Mouse (Mus musculus): Measurements from ENCODE around the gene Ppp1r1b. TPM values are rescaled to one million over a fixed set of nuclear protein-coding genes. Genes with fewer than 3 reads are reported as not detected.

The Ppp1r1b gene
- total RNA-seq, 1 experiment from 2014 or later: 0.30 TPM

DNA sequence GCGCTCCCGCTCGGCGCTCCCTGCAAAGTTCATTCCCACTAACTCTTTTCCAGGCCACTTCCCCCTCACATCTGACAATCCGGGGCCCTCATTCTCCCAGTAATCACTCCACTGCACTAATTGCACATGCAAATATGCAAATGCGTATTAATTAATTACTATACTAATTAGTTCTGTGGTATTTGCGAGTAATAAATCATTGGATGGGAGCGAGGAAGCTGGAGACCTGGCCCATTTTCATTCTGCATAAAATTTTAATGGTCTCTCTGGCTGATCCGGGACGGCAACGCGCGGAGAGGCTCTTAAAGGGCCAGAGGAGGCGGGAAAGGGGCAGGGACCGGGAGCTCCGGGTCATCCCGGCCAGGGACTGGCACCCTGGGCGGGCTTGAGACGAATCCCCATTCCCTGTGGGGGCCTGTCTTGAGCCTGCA, 9.1 kb upstream of the Ppp1r1b start:
- no peak for ATAC-seq (replicated peaks in 1 of 2; ENCODE audit: insufficient read depth in 1 of 2, low FRiP score in 2 of 2, low TSS enrichment in 1 of 2, low read depth in 1 of 2, poor library complexity in 2 of 2, severe bottlenecking in 2 of 2)

DNA sequence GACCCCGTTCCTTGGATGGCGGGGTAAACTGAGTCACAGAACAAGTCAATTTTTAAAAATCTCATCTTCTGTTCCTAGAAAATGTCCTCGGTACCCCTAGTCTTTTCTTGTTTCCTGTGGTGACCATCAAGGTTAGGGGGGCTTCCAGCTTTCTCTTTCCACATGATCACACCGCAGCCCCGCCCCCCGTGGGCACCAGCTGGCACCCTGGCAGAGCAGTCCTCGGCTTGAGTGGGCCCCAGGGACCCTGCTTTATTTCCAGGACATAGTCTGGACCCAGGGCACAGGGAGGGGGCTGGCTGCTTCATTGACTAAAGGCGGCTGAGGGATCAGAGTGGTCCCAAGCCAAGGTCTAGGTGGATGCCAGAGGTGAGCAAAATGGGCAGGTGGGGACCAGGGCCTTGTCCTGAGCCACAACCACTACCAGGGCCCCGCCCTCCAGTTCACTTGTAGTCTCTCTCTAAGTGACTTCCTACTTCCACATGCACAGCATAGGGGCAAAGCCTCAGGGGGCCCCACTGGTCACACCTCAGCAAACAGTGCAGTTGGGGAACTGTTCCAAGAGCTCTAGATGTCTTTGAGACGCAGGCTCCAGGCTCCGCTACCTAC, 8.4 kb upstream of the Ppp1r1b start:
- ATAC-seq (replicated peaks in 1 of 2; ENCODE audit: insufficient read depth in 1 of 2, low FRiP score in 2 of 2, low TSS enrichment in 1 of 2, low read depth in 1 of 2, poor library complexity in 2 of 2, severe bottlenecking in 2 of 2): no peak

DNA sequence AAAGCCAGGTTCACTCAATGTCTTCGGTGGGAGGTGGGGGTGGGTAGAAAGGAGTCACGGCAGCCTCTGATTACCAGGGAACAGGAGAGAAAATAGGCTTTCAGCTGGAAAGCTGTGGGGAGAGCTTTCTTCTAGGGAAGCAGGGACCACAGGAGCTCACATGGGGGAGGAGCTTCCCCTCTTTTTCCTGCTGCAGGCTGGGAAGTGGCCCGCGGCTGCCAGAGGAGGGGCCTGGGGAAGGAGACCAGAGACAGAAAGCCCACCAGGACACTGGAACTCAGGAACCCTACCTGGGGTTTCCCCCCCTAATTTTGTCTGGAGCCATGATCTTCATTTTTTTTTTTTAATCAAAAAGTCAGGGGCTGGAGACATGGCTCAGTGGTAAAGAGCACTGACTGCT, 7.6 kb upstream of the Ppp1r1b start:
- ATAC-seq (replicated peaks in 1 of 2; ENCODE audit: insufficient read depth in 1 of 2, low FRiP score in 2 of 2, low TSS enrichment in 1 of 2, low read depth in 1 of 2, poor library complexity in 2 of 2, severe bottlenecking in 2 of 2): no peak

DNA sequence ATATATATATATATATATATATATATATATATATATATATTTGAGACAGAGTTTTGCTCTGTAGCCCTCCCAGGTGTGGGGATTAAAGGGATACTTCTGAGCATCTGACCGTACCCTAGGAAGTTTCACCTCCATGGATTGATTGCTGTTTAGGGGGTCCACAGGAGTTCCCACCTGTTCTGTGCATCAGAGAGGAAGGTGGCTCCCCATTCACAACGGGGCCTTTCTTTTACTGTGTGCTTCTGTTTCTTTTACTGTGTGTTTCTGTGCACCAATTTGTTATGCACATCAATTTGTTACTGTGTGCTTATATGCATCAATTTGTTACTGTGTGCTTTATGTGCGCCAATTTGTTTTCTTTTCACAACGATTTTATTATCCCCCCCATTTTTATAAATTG, 7.0 kb upstream of the Ppp1r1b start:
- no peak for ATAC-seq (replicated peaks in 1 of 2; ENCODE audit: insufficient read depth in 1 of 2, low FRiP score in 2 of 2, low TSS enrichment in 1 of 2, low read depth in 1 of 2, poor library complexity in 2 of 2, severe bottlenecking in 2 of 2)

DNA sequence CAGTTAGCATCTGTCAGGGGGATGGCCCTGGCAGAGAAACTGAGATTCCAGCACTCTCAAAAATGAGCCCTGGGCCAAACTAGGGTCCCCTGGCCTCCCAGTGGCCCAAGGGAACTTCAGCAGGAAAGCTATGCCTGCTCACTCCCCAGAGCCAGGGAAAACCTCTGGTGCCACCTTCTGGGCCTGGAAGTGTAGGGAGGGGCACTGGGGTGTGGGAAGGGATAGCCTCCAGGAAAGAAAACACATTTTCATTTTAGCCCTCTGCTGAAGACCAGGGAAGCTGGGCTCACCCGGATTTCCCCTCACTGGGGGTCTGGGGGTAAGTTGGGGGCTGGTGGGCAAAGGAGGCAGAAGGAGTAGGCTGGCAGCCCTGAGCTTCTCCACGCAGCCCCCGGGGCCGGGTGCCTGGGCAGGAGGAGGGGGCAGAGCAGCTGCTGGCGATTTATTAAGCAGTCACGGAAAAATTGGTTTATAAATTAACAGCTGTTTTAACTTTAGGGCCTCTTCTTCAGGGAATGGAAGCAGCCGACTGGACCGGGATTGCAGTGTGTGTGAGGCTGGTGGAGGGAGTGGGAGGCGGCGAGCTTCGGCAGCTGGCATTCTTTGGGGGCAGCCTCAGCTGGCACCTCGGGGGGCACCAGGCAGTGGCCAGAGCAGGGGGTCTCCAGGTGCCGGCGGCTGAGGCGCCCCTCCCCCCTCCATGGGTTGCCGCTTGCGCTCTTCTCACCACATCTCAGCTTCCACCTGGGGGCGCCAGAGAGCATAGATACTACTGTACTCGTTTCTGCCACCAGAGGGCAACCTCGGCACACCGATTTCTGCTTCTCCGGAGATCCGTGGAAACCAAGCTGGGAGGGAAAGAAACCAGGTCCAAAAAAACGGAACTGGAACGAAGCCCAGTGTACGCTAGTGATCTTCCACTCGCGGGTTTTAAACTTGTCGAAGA, 5.9 kb upstream of the Ppp1r1b start:
- peak; percentile 76 to 90 for ATAC-seq (replicated peaks in 1 of 2; ENCODE audit: insufficient read depth in 1 of 2, low FRiP score in 2 of 2, low TSS enrichment in 1 of 2, low read depth in 1 of 2, poor library complexity in 2 of 2, severe bottlenecking in 2 of 2)

DNA sequence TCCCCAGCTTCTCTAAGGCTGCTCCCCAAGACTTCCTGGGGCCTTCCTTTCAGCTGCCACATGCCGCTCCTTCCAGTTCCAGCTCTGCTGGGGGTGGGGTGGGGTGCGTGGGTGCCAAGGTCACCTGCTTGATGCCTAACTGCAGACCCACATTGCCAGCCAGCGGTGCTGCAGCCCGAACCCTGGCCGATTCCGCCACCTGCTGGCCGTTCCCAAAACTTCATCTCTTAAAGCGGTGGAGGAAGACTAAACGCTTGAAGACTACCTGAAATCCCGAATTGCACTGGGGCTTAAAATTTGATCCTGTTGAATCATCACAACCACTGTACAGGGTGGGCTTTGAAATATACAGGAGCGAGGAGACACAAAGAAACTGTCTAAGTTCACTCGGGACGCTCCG, 3.0 kb upstream of the Ppp1r1b start:
- ATAC-seq (replicated peaks in 1 of 2; ENCODE audit: insufficient read depth in 1 of 2, low FRiP score in 2 of 2, low TSS enrichment in 1 of 2, low read depth in 1 of 2, poor library complexity in 2 of 2, severe bottlenecking in 2 of 2): peak; percentile 43 to 50; a peak in 2 of 4 replicates

DNA sequence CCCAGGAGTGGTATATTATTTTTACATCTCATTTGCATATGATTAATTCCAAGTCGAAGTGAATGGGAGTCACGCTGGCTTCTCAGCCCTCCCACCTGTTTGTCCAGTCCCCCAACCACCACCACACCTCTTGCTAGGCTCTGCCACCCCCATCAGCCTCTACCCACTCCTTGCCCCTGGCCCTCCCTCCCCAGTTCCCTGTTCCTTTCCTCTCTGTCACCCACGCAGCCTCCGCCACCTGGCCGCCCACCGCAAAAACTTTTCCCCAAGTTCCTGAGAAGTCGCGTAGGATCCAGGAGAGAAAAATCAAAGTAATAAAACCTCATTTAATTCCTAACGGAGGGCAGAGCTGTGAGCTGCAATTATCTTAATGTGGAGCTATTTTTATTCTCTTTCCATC, 2.0 kb upstream of the Ppp1r1b start:
- ATAC-seq (replicated peaks in 1 of 2; ENCODE audit: insufficient read depth in 1 of 2, low FRiP score in 2 of 2, low TSS enrichment in 1 of 2, low read depth in 1 of 2, poor library complexity in 2 of 2, severe bottlenecking in 2 of 2): no peak

DNA sequence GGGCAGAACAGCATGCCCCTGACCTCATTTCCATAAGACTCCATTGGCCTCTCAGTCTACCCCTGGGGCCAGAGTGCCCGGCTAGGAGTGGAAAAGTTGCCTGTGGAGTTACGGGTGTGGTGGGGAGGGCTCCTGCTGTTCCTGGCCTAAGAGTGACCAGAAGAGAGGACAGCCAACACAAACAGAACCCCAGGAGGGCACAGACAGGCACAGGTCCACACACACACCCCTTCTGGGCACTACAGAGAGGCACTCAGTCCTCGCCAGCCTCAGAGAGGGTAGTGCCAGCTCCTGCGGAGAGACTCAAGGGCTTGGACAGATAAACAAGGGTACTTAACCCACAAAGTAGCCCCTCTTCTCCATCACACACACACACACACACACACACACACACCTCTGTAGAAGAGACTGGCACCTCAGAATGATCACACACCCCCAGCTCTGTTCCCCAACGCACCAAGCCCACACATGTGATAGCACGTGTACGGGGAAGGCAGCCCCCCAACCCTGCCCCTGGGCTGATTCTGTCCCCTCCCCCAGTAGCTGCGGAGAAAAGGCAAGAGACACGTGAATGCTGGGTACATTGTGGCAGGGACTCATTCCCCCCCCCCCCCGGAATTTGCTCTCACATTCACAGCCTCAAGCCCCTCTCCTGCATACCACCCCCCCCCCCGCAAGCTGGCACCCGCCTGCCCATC, 670 bp upstream of the Ppp1r1b start:
- ATAC-seq (replicated peaks in 1 of 2; ENCODE audit: insufficient read depth in 1 of 2, low FRiP score in 2 of 2, low TSS enrichment in 1 of 2, low read depth in 1 of 2, poor library complexity in 2 of 2, severe bottlenecking in 2 of 2): no peak

DNA sequence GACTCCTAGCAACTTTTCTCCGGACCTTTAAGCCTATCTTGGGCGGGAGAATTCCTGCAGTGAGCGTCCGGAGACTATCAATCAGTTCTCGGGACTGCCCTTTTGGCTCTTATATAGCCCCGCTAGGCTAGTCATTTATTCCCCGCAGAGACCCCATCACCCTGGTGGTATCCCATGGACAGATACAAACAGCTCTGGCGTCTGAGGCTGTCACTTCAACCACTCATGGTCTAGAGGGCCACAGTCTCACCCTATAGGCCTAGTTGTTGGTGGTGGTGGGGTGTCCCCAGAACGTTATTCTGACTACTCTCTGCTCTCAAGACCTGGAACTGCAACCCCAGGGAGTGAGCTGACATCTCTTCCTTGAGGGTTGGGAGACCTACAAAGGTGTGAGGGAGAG, 1.1 kb downstream of the Ppp1r1b start:
- ATAC-seq (replicated peaks in 1 of 2; ENCODE audit: insufficient read depth in 1 of 2, low FRiP score in 2 of 2, low TSS enrichment in 1 of 2, low read depth in 1 of 2, poor library complexity in 2 of 2, severe bottlenecking in 2 of 2): no peak

DNA sequence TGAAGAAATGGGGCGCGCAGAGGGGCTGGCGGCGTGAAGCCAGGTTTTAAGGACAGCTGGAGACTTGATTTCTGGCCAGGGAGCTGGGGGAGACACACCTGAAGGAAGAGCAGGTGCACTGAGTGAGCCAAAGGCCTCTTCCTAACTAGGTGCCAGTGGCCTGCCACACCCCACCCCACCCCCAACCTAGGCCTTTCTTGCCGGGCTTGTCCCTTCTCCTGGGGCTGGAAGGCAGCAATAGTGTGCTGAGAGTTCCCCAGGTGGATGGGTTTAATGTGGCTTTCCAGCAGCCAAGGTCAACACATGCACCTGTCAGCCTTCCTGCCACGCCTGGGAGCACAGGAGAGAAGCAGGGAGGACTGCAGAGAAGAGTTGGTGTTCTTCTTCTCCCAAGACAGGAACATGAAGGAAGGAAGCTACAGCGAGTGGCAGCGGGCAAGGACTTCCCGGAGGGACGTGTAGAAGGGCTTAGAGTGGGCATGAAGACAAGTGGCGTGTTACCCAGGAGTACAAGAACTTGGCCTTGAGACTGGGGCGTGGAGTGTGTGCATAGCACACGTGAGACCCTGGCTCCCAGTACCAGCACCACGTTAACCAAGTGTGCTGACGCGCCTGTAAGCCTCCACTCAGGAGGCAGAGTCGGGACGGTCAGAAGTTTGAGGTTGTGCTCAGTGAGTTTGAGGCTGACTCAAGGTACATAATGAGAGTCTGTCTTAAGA, 4.2 kb downstream of the Ppp1r1b start:
- ATAC-seq (replicated peaks in 1 of 2; ENCODE audit: insufficient read depth in 1 of 2, low FRiP score in 2 of 2, low TSS enrichment in 1 of 2, low read depth in 1 of 2, poor library complexity in 2 of 2, severe bottlenecking in 2 of 2): no peak

DNA sequence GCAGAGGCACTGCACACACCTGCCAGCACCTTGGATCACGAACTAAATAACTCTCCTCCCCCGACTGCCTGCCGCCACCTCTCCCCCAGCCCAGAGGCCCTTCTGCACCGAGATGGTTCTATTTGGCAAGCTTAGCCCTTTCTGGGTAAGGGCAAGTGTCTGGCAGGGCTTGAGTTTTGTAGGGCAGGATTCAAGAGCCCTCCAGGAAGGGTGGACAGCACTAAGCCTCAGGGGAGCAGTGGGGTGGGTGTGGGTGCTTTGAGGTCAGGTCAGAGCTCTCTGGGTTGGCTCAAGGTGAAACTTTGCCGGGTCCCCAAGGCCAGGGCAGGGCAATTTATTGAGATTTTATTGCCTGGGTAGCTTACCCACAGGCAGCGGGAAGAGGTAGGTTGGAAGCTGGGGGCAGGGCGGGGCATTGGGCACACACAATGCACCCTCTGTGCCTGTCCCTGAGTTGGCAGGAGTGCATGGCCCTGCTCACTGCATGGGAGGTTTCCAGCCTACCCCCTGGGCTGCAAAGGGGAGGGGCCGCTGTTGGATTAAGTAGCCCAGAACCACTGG, 5.5 kb downstream of the Ppp1r1b start:
- ATAC-seq (replicated peaks in 1 of 2; ENCODE audit: insufficient read depth in 1 of 2, low FRiP score in 2 of 2, low TSS enrichment in 1 of 2, low read depth in 1 of 2, poor library complexity in 2 of 2, severe bottlenecking in 2 of 2): no peak

DNA sequence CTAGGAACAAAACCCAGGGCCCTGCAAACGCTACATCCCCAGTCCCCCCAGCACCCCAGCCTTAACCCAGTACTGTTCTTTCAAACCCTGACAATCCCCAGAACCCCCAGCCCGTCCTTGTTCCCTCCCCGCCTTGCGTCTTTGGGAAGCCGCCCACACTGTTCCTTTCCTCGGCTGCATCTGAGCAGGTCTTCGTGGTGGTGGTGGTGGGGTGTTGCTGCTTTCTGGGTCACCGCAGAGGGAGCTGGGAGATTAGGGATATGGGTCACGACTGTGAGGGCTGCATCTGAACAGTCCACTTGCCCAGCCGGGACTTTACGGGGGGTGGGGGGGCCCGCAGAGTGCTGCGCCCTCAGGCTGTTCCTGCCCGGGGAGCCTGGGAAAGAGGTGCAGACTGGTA, 6.2 kb downstream of the Ppp1r1b start:
- no peak for ATAC-seq (replicated peaks in 1 of 2; ENCODE audit: insufficient read depth in 1 of 2, low FRiP score in 2 of 2, low TSS enrichment in 1 of 2, low read depth in 1 of 2, poor library complexity in 2 of 2, severe bottlenecking in 2 of 2)

DNA sequence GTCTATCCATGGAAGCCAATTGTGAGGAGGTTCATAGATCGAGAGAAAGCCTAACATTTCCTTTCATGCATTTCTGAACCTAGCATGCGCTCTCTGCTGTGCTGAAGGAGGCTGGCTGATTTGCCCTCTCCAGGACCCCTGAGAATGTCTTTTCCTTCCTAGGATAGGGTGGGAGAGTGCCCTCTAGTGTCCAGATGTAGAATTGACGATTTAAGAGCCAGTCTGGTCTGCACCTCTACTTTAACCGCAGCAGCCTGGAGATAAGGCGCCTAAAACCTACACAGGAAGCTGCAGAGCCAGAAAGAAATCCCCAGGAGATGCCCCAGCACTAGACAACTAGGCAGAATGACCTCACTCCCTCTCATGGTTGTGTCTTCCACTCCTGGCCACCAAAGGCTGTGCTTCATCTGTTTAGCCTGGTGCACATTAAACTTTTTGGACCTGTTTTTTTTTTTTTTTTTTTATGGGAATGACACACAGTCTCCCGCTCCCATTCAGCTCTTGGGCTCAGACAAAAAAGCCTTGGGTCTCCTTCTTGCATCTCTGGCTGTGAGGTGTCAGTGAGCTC, 7.6 kb downstream of the Ppp1r1b start:
- peak; percentile 42 to 55 for ATAC-seq (replicated peaks in 1 of 2; ENCODE audit: insufficient read depth in 1 of 2, low FRiP score in 2 of 2, low TSS enrichment in 1 of 2, low read depth in 1 of 2, poor library complexity in 2 of 2, severe bottlenecking in 2 of 2)

DNA sequence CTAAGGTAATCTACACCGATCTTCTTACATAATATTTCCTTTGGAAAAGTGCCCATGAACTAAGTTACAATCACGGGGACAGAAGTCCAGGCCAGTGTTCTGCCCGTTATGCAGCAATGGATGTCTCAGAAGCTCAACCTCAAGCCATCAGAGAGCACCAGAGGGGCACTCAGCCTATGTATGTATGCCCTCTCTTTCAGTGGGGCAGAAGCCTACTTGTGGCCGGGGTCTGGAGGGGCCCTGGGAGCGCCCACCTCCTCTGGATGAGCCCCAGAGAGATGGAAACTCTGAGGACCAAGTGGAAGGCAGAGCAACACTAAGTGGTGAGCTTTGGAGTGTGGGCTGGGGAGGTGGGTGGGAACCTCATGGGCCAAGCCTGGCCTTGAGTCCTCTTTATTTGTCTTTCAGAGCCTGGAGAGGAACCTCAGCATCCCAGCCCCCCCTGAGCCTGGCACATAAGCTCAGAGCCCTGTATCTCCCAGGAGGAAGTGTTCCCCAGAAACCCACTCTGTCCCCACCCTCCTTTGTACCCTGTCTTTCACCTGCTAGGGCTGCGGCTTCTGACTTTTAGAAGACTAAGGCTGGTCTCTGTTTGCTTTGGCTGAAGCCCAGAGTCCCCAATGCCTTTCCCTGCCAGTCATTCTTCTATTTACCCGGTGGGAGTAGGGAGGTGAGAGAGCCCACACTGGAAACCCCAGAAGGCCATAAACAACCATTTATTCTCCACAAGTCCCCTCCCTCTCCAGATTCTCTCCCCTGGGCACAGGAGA, 8.6 kb downstream of the Ppp1r1b start:
- ATAC-seq (replicated peaks in 1 of 2; ENCODE audit: insufficient read depth in 1 of 2, low FRiP score in 2 of 2, low TSS enrichment in 1 of 2, low read depth in 1 of 2, poor library complexity in 2 of 2, severe bottlenecking in 2 of 2): no peak

DNA sequence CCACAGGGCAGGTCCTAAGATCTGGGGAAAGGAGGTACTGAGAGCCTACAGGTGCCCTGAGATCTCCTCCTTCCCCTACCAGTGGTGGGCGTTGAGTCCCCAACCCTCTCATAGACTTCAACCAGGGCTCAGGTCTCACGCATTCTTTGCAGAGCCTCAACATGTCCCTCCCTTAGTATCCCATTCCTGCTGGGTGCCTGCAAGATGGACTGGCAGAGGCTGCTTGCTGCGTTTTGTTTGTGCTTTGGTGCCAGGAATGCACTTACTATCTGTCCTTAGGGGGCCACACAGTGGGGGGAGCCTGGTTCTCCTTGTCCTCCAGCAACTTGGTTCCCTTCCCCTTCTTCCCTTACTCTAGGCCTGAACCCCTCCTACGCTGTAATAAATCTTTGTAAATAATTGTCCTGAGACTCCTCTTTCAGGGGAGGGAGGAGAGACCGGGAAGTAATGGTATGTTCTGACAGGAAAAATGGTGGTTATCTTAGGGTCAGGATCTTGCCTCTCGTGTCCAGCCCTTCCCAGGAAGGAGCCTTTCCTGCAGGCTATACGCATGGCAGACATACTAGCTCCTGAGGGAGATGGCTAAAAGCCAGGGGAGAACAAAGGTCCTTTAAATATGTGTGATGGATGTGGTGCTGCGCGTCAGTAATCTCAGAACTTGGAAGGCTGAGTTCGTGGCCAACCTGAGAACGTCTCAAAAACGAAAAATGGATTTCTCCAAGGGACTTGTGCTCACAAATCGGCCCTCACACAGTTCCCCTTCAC, 9.4 kb downstream of the Ppp1r1b start:
- peak in 1 of 2 experiments; percentile 1; a peak in 1 of 4 replicates for ATAC-seq (replicated peaks in 1 of 2; ENCODE audit: insufficient read depth in 1 of 2, low FRiP score in 2 of 2, low TSS enrichment in 1 of 2, low read depth in 1 of 2, poor library complexity in 2 of 2, severe bottlenecking in 2 of 2)

All from hematopoietic stem cell, adult 5-6 weeks (primary cell).